Mouse (Mus musculus) myocyte (in vitro differentiated cells): Measurements from ENCODE around the gene Lipe. TPM values are rescaled to one million over a fixed set of nuclear protein-coding genes. Genes with fewer than 3 reads are reported as not detected.

Experiments
- H3K27me3 ChIP-seq: one replicate; pipeline ENCODE4 v1.6.1; 2011; ENCODE audit not compliant: control insufficient read depth, insufficient read depth, insufficient read length
- H3K36me3 ChIP-seq: one replicate; pipeline ENCODE4 v1.6.1; 2011; ENCODE audit not compliant: control insufficient read depth, insufficient read depth
- H3K4me2 ChIP-seq: one replicate; pipeline ENCODE4 v1.6.1; 2011; ENCODE audit warnings: low read depth, control low read depth
- H3K4me3 ChIP-seq: one replicate; pipeline ENCODE4 v1.5.1; 2011; ENCODE audit warnings: mild to moderate bottlenecking, control low read depth, moderate library complexity
- H3K79me2 ChIP-seq: one replicate; pipeline ENCODE4 v1.6.1; 2011; ENCODE audit not compliant: control insufficient read depth, insufficient read depth
- H3ac ChIP-seq: one replicate; pipeline ENCODE4 v1.6.1; 2011; ENCODE audit not compliant: control insufficient read depth, insufficient read length
- CEBPB ChIP-seq: IDR thresholded peaks from 2 replicates; pipeline ENCODE4 v1.6.1; 2011; ENCODE audit warnings: mild to moderate bottlenecking, moderate library complexity; ENCODE audit not compliant: poor library complexity, insufficient read depth, severe bottlenecking
- E2F4 ChIP-seq: IDR thresholded peaks from one replicate; pipeline ENCODE4 v1.6.1; 2011; ENCODE audit warnings: mild to moderate bottlenecking, control low read depth, moderate library complexity; ENCODE audit not compliant: insufficient read depth
- MAX ChIP-seq: IDR thresholded peaks from one replicate; pipeline ENCODE4 v1.6.1; 2011; ENCODE audit warnings: low read depth, mild to moderate bottlenecking, control low read depth
- MYOD1 ChIP-seq, 3 experiments: IDR thresholded peaks; one replicate each; pipeline ENCODE4 v1.6.1; 2011; ENCODE audit warnings: control low read depth in 2 of 3, low read depth in 2 of 3, mild to moderate bottlenecking in 2 of 3, moderate library complexity in 1 of 3; ENCODE audit not compliant: insufficient read length in 2 of 3, control insufficient read depth in 1 of 3
- MYOG ChIP-seq, 3 experiments: IDR thresholded peaks; one replicate each; pipeline ENCODE4 v1.6.1; 2011; ENCODE audit warnings: control low read depth in 2 of 3, low read depth in 2 of 3, mild to moderate bottlenecking in 2 of 3; ENCODE audit not compliant: insufficient read length in 2 of 3, control insufficient read depth in 1 of 3, insufficient read depth in 1 of 3
- POLR2A ChIP-seq: IDR thresholded peaks from one replicate; pipeline ENCODE4 v1.6.1; 2011; ENCODE audit warnings: low read depth, mild to moderate bottlenecking, control low read depth, moderate library complexity; ENCODE audit not compliant: insufficient read length
- POLR2AphosphoS2 ChIP-seq: IDR thresholded peaks from one replicate; pipeline ENCODE4 v1.6.1; 2011; ENCODE audit warnings: low read depth, control low read depth; ENCODE audit not compliant: insufficient read length
- REST ChIP-seq: IDR thresholded peaks from one replicate; pipeline ENCODE4 v1.6.1; 2011; ENCODE audit warnings: mild to moderate bottlenecking, control low read depth, moderate library complexity; ENCODE audit not compliant: insufficient read depth, insufficient read length
- SRF ChIP-seq: IDR thresholded peaks from one replicate; pipeline ENCODE4 v1.6.1; 2011; ENCODE audit warnings: low read depth; ENCODE audit not compliant: control insufficient read depth, insufficient read length
- TCF12 ChIP-seq: IDR thresholded peaks from one replicate; pipeline ENCODE4 v1.6.1; 2011; ENCODE audit warnings: mild to moderate bottlenecking, control low read depth; ENCODE audit not compliant: poor library complexity, insufficient read depth, severe bottlenecking
- TCF3 ChIP-seq: IDR thresholded peaks from one replicate; pipeline ENCODE4 v1.6.1; 2011; ENCODE audit warnings: low read depth, control low read depth; ENCODE audit not compliant: insufficient read length
- USF1 ChIP-seq: IDR thresholded peaks from one replicate; pipeline ENCODE4 v1.6.1; 2011; ENCODE audit warnings: low read depth, mild to moderate bottlenecking, control low read depth, moderate library complexity
- polyA plus RNA-seq: library from polyadenylated mRNA; unstranded; fragments of >200 nt; fragmentation: generic; extraction: Trizol; gene quantifications from one replicate; pipeline ENCODE4 v1.2.1, GENCODE M21; 2012; ENCODE audit warnings: missing spikeins

The Lipe gene
- polyA plus RNA-seq, 1 experiment: 3.8 TPM

DNA sequence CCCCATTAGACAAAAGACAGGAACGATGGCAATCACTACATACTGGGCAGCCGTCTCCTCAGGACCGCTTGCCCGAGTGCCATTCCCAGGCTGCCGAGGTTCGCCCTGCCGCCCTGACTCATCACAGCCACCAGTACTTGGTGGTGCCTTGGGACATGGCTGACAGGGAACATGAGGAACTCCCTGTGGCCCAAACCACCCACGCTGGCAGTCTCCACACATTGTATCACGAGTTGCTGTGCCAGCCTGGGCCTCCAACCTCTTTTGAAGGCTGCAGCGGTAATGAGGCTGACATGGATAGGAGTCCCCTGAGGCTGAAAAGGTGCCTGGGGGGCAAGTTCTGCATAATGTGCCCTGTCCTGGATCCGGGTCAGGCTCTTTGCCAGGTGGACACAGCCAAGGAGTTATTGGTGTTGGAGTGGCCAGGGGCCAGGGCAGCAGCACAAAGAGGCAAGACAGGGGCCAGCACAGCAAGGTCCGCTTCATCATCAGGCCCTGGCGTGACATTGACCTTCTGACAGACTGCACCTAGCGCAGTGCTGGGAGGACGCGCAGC, 23.9 kb upstream of the Lipe start:
- Histone ChIP-seq H3K4me3 (no peak overlapping the region), H3K36me3 (no peaks in the 10 kb centered on the region), H3ac (no peak overlapping the region), H3K4me2 (no peak overlapping the region), H3K79me2 (no peaks in the 10 kb centered on the region), H3K27me3 (peaks cover 5% of the 10 kb centered on the region)
- TF ChIP-seq CEBPB: no peak
- no peak for TF ChIP-seq TCF3
- TF ChIP-seq USF1: no peak
- no peak for TF ChIP-seq TCF12
- no peak for TF ChIP-seq E2F4
- no peak for TF ChIP-seq MYOG (IDR thresholded peaks at IDR 0.05; ENCODE audit: control insufficient read depth in 1 of 3, insufficient read depth in 1 of 3, insufficient read length in 2 of 3, low read depth in 2 of 3)
- no peak for TF ChIP-seq MAX
- TF ChIP-seq REST: no peak
- TF ChIP-seq POLR2A: no peak
- TF ChIP-seq SRF: no peak
- no peak for TF ChIP-seq MYOD1 (IDR thresholded peaks at IDR 0.05; ENCODE audit: control insufficient read depth in 1 of 3, insufficient read length in 2 of 3, low read depth in 2 of 3)
- no peak for TF ChIP-seq POLR2AphosphoS2

GRCm38 (mm10) chr7:25419943-25420342, 21.4 kb upstream of the Lipe start:
- no peak overlapping the region for H3K4me3 ChIP-seq
- no peak for TF ChIP-seq TCF3
- TF ChIP-seq MYOG (IDR thresholded peaks at IDR 0.05; ENCODE audit: control insufficient read depth in 1 of 3, insufficient read depth in 1 of 3, insufficient read length in 2 of 3, low read depth in 2 of 3): no peak
- no peak for TF ChIP-seq E2F4
- no peak for TF ChIP-seq SRF
- TF ChIP-seq MYOD1 (IDR thresholded peaks at IDR 0.05; ENCODE audit: control insufficient read depth in 1 of 3, insufficient read length in 2 of 3, low read depth in 2 of 3): no peak
- no peak for TF ChIP-seq MAX
- TF ChIP-seq REST: no peak

GRCm38 (mm10) chr7:25419536-25419935, 21.0 kb upstream of the Lipe start:
- Histone ChIP-seq H3ac (no peak overlapping the region), H3K27me3 (peaks cover 5% of the 10 kb centered on the region), H3K4me3 (no peak overlapping the region), H3K4me2 (no peak overlapping the region), H3K79me2 (no peaks in the 10 kb centered on the region), H3K36me3 (no peaks in the 10 kb centered on the region)
- TF ChIP-seq CEBPB (no peak), REST (no peak), POLR2AphosphoS2 (no peak), E2F4 (no peak), MYOG (IDR thresholded peaks at IDR 0.05; ENCODE audit: control insufficient read depth in 1 of 3, insufficient read depth in 1 of 3, insufficient read length in 2 of 3, low read depth in 2 of 3) (no peak), SRF (no peak), MAX (no peak), TCF3 (no peak), USF1 (no peak), POLR2A (no peak)

More at GRCm38 (mm10) chr7:25419943-25420342, 21.4 kb upstream of the Lipe start:
- peaks cover 5% of the 10 kb centered on the region for H3K27me3 ChIP-seq
- no peak overlapping the region for H3K4me2 ChIP-seq
- H3K36me3 ChIP-seq: no peaks in the 10 kb centered on the region
- H3ac ChIP-seq: no peak overlapping the region
- no peaks in the 10 kb centered on the region for H3K79me2 ChIP-seq

- Histone ChIP-seq H3K36me3 (no peaks in the 10 kb centered on the region), H3K4me2 (no peak overlapping the region), H3K4me3 (no peak overlapping the region), H3ac (no peak overlapping the region), H3K79me2 (no peaks in the 10 kb centered on the region), H3K27me3 (no peaks in the 10 kb centered on the region)
- TF ChIP-seq CEBPB (no peak), MYOG (IDR thresholded peaks at IDR 0.05; ENCODE audit: control insufficient read depth in 1 of 3, insufficient read depth in 1 of 3, insufficient read length in 2 of 3, low read depth in 2 of 3) (no peak), SRF (no peak), MAX (no peak), TCF12 (no peak), POLR2A (no peak), POLR2AphosphoS2 (no peak), REST (no peak), E2F4 (no peak), MYOD1 (IDR thresholded peaks at IDR 0.05; ENCODE audit: control insufficient read depth in 1 of 3, insufficient read length in 2 of 3, low read depth in 2 of 3) (no peak), TCF3 (no peak), USF1 (no peak)
Observed at GRCm38 (mm10) chr7:25417597-25417996, 19.1 kb upstream of the Lipe start.

GRCm38 (mm10) chr7:25412833-25413441, 14.4 kb upstream of the Lipe start, which contains the start of gene Cxcl17:
Gene Cxcl17, minus strand, starts transcription at chr7:25412886.
- Histone ChIP-seq H3ac (no peak within 1 kb of the TSS), H3K4me2 (no peak within 1 kb of the TSS), H3K36me3 (no peaks in the 10 kb centered on the region), H3K79me2 (no peaks in the 10 kb centered on the region), H3K27me3 (no peaks in the 10 kb centered on the region), H3K4me3 (no peak within 1 kb of the TSS)
- TF ChIP-seq MYOG (IDR thresholded peaks at IDR 0.05; ENCODE audit: control insufficient read depth in 1 of 3, insufficient read depth in 1 of 3, insufficient read length in 2 of 3, low read depth in 2 of 3): peak in 2 of 3 experiments; percentile 5 to 45
- TF ChIP-seq MYOD1 (IDR thresholded peaks at IDR 0.05; ENCODE audit: control insufficient read depth in 1 of 3, insufficient read length in 2 of 3, low read depth in 2 of 3): peak in 1 of 3 experiments; percentile 3
- TF ChIP-seq MAX: no peak
- no peak for TF ChIP-seq CEBPB
- no peak for TF ChIP-seq TCF12
- no peak for TF ChIP-seq USF1
- no peak for TF ChIP-seq POLR2A
- no peak for TF ChIP-seq SRF
